Mouse (Mus musculus) embryonic fibroblast, embryonic 13.5 days (primary cell): ENCODE measurements around the gene Rnft1. TPM values are rescaled to one million over a fixed set of nuclear protein-coding genes. Genes with fewer than 3 reads are reported as not detected.

Source experiments
- H3K27ac ChIP-seq: 2 replicates; pipeline ENCODE4 v1.5.1; 2012; ENCODE audit warnings: low read length, control low read depth, inconsistent platforms; ENCODE audit not compliant: insufficient read depth
- H3K4me1 ChIP-seq: 2 replicates; pipeline ENCODE4 v1.6.1; 2011; ENCODE audit warnings: low read length; ENCODE audit not compliant: control insufficient read depth, insufficient read depth
- H3K4me3 ChIP-seq: 2 replicates; pipeline ENCODE4 v1.5.1; 2011; ENCODE audit warnings: mild to moderate bottlenecking, control low read depth, low read length; ENCODE audit not compliant: insufficient read depth
- CTCF ChIP-seq: IDR thresholded peaks from 2 replicates; pipeline ENCODE4 v1.5.1; 2011; ENCODE audit warnings: mild to moderate bottlenecking, control low read depth, low read length, moderate library complexity, borderline replicate concordance; ENCODE audit not compliant: insufficient read depth
- POLR2A ChIP-seq: IDR thresholded peaks from 2 replicates; pipeline ENCODE4 v1.6.1; 2011; ENCODE audit warnings: low read depth, mild to moderate bottlenecking, control low read depth, low read length, moderate library complexity
- polyA plus RNA-seq: library from polyadenylated mRNA; stranded (reverse); fragments of >200 nt; gene quantifications from 2 replicates; pipeline ENCODE4 v1.2.4, GENCODE M21; 2011; ENCODE audit warnings: low read depth; ENCODE audit not compliant: missing spikeins, insufficient read length

Gene Rnft1
- polyA plus RNA-seq, 1 experiment: 72.6 TPM

DNA sequence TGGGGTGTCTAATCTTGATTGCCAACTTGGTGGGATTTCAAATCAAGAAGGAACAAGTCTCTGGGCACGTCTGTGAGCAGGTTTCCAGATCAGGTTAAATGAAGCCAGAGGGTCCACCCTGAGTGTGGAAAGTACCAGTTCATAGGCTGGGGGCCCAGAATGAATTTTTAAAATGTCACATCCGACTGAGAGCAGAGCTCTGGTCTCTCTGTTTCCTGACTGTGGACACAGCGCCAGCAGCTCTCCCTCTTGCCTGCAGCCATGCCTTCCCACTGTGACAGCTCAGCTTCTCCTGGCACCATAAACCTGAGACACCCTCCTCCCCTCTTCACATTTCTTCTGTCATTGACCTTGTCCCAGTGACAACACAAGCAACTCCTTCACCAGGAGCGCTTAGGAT is 15.5 kb upstream of the Rnft1 start:
- Histone ChIP-seq H3K4me3 (no peak overlapping the region), H3K4me1 (peaks cover 8% of the 10 kb centered on the region), H3K27ac (no peak overlapping the region)
- TF ChIP-seq POLR2A (no peak), CTCF (no peak)

GRCm38 (mm10) chr11:86471785-86472184 is 12.7 kb upstream of the Rnft1 start:
- Histone ChIP-seq H3K4me3 (no peak overlapping the region), H3K4me1 (peaks cover 10% of the 10 kb centered on the region), H3K27ac (no peak overlapping the region)
- TF ChIP-seq CTCF (no peak), POLR2A (no peak)

GRCm38 (mm10) chr11:86472771-86473171 is 11.7 kb upstream of the Rnft1 start:
- Histone ChIP-seq H3K27ac (peak overlapping the region; percentile 81), H3K4me3 (peak overlapping the region; percentile 31; the same call in 1 of the 2 replicates), H3K4me1 (peaks cover 10% of the 10 kb centered on the region)
- TF ChIP-seq POLR2A (0 out of 2 replicates have a peak, but pooled peaks have one; percentile 18), CTCF (no peak)

- Histone ChIP-seq H3K27ac (peak overlapping the region; percentile 81; the same call in 1 of the 2 replicates), H3K4me1 (peaks cover 10% of the 10 kb centered on the region), H3K4me3 (no peak overlapping the region)
- no peak for TF ChIP-seq POLR2A
- no peak for TF ChIP-seq CTCF
Measured at GRCm38 (mm10) chr11:86473576-86473975, 10.9 kb upstream of the Rnft1 start.

GRCm38 (mm10) chr11:86484910-86485510 is 553 bp downstream of the Rnft1 start:
- Histone ChIP-seq H3K27ac (peak overlapping the region; percentile 61), H3K4me1 (peaks cover 6% of the 10 kb centered on the region; the same call in 1 of the 2 replicates), H3K4me3 (peak overlapping the region; percentile 76)
- peak; percentile 55; the same call in 1 of the 2 replicates for TF ChIP-seq POLR2A
- no peak for TF ChIP-seq CTCF

DNA sequence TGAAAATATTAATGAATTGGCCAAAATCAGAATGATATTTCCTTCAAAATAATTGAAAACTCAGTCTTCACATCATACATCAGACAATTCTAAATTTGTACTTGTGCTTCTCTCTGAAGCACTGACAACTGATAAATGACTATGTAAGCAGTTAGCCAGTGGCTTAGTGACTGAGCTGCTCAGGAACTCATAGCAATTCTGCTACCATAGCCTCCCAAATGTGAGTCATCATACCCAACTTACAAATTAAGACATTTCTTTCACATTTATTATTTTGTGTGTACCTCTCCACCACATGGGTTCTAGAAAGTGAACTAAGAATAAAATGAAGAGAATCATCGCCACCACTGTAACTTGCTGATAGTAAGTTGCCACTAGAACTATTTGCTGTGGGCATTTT is 6.3 kb downstream of the Rnft1 start:
- H3K27ac ChIP-seq: peak overlapping the region; percentile 88
- peaks cover 5% of the 10 kb centered on the region; the same call in 1 of the 2 replicates for H3K4me1 ChIP-seq
- no peak overlapping the region for H3K4me3 ChIP-seq
- no peak for TF ChIP-seq POLR2A
- TF ChIP-seq CTCF: no peak

GRCm38 (mm10) chr11:86497356-86497755 is 12.9 kb downstream of the Rnft1 start:
- H3K4me3 ChIP-seq: no peak overlapping the region
- H3K4me1 ChIP-seq: no peaks in the 10 kb centered on the region
- H3K27ac ChIP-seq: no peak overlapping the region
- no peak for TF ChIP-seq POLR2A
- no peak for TF ChIP-seq CTCF

DNA sequence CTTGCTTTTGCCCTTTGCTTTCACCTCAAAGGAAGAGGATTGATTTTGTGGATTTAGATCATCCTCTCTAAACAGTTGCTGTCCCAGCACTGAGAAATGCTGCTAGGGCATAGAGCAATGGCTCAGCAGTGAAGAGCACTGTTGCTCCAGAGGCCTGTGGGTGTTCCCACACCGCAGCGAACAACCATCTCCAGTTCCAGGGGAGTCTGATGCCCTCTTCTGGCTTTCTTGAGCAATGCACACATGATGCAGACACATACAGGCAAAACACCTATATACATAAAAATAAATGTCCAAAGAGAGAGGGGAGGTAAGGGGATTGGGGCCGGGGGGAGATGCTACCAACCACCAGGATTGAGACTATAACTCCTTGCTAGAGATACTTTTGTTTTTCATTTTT is 13.5 kb downstream of the Rnft1 start:
- Histone ChIP-seq H3K27ac (no peak overlapping the region), H3K4me1 (no peaks in the 10 kb centered on the region), H3K4me3 (no peak overlapping the region)
- TF ChIP-seq POLR2A (no peak), CTCF (no peak)

- H3K4me1 ChIP-seq: no peaks in the 10 kb centered on the region
- H3K27ac ChIP-seq: peak overlapping the region; percentile 40; the same call in 1 of the 2 replicates
- TF ChIP-seq CTCF (no peak), POLR2A (no peak)
- H3K4me3 ChIP-seq: no peak overlapping the region
Measured at GRCm38 (mm10) chr11:86500795-86501194, 16.3 kb downstream of the Rnft1 start.

- TF ChIP-seq POLR2A: no peak
- no peak for TF ChIP-seq CTCF
- Histone ChIP-seq H3K27ac (no peak overlapping the region), H3K4me3 (no peak overlapping the region), H3K4me1 (no peaks in the 10 kb centered on the region)
Measured at GRCm38 (mm10) chr11:86503121-86503520, 18.7 kb downstream of the Rnft1 start.
